Mouse (Mus musculus) right cerebral cortex, postnatal 36 days (tissue): Measurements from ENCODE around the gene Spns2.

ENCODE experiments used
- DNase-seq, 2 experiments: peaks; one replicate each; pipeline ENCODE4 v3.0.0; 2022; ENCODE audit warnings: low spot score in 2 of 2, mixed read lengths in 1 of 2

Gene Spns2

DNA sequence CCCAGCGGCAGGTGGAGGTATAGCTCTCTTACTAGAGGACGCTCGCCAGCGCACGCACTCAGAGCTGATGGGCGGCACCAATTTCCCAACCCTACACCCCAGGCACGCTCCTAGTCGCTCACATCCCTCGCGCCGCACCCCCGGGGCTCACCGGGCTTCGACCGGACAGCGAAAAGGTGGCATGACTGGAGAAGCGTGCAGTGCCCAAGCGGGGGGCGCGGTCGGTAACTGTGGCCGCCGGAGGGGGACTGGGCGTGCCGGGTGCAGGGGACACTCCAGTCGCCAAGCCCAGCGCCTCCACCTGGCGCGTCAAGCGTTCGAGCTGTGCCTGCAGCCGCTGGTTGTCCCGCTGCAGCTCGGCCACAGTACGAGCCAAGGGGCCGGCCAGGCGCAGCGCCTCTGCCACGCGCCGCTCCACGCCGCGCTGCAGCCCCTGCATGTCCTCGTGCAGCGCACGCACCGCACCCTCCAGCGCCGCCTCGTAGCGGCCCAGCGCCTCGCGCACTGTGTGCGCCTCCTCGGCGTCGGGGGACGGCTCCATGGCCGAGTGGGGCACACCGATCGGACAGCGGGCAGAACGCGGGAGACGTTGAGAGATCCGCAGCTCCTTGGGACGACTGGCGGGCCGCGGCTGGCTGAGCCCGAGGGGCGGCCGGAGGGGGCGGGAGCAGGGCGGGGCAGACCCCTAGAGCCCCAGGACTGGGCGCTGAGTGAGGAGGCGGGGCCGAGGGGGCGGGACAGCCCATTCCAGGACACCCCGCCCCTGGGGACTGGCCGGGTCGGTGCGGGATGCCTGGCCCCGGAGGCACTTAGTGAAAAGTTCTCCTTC lies 78.4 kb downstream of the Spns2 start, which contains the start of gene Smtnl2:
Smtnl2 (minus strand) TSS at position 621 of the 829 bp plus-strand sequence.
- DNase-seq: no peak

DNA sequence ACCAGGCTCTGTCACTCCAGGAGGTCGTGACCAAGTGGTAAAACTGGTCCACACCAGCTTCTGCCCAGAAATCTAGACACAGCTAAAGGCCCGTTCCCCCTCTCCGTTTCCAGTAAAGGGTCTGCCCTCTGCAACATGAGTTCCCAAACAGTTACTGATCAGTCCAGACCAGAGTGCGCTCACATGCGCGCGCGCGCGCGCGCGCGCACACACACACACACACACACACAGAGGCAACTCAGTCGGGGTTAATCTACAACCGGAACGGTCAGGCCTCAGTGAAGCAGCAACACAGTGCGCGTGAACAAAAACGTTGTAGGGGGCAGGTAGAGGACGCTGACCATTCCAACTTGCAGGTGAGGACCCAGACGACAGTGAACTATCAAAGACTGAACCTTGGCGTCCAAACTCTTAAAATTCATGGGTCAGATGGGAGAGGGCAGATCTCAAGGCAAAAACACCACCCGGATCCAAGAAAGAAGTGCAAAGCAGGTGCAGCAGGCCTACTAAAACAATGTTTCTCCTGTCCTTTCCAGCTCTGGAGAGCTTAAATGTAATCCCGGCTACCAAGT lies 79.1 kb downstream of the Spns2 start:
- no peak for DNase-seq

DNA sequence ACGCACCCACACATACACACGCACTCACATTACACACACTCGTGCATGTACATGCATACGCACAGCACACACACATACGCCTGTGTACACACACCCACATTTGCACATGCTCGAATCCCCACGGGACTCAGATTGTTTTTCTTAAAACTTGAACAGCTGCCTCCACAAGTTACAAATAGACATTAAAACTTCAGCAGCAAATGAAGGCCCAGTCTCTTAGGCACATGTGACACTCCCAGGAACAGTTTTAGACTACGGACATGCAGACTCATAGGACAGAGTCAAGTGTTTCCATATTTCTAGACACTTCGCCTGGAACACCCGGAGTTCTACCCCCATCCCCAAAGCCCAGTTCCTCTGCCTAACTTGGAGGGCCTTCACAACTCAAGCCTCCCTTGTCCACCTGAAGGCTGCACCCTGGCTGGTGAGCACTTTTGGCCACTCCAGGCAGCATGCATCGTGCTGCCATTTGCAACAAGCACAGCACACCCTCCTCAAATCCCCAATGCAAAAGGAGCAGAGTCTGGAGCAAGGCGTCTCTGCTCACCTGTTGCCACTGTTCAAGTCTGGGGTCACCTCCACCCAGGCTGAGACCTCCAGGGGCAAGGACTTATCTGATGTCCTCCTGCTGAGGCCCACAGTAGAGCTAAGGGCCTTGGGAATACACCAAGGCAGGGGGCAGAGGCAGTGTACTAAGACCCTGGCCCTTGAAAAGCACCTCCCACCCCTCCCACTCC lies 79.9 kb downstream of the Spns2 start:
- DNase-seq: no peak

DNA sequence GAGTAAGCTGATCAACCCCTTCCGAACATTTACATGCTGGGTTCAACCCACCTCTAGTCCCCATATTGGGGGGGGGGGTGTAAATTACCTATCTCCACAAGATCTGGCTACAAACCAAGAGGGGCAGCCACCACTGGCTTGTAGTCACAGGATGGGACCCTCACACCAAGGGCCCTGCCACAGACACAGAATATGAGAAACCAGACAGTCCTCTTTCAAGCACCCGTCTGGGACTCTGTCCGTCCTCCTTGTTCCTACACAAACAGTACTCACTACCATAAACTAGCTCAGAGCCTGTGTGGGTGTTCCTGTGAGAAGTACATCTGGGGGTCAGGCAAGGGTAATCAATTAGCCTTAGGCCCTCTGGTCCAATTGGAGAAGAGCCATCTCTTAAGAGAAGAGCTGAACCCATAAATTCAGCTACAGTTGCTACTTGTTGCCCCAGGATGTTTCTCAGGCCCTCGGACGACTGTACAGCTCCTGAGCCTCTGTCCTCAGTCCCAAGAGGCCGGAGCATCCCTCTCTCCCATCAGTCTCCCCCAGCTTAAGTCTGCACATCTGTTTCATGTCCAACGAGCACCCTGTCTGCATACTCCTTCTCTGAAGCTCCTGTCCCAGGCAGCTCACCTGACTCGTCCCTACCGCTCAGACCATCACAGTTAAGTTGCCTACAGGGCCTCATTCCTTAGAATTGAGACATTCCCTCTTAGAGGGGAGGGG lies 81.1 kb downstream of the Spns2 start:
- DNase-seq: no peak

DNA sequence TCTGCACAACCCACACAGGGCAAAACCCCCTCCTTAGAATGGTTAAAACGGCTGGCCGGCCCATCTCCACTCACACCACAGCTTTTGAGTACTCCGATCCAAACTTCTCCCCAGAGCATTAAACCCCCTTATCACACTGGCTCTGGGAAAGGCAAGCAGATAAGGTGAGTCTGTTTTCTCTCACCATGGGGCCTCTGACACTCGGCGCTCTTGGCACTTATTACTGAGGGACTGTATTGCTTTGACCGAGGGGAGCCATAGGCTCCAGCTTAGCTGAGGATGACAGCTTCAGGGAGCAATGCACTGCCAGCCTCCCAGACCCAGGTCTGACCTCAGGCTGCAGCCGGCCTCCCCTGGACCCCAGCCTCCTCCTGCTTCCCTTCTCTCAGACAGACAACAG lies 82.1 kb downstream of the Spns2 start:
- no peak for DNase-seq

DNA sequence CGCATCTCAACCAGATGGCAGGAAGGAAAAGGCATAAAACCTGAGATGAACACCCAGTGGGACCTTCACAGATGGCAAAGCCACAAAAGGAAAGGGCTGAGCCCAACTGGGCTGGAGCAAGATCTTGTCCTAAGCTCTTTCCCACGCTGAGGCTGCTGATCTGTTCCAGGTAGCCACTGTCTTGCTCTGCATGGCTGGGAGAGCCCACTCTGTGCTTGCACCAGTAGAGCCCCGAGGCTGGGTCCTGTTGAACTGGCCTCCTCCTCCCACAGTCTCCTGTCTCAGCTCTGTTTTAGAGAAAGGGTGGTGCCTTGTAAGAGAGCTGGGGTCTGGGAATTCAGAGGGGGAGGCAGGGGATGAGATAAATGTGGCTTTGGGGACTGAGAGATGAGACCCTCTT lies 82.6 kb downstream of the Spns2 start:
- no peak for DNase-seq

DNA sequence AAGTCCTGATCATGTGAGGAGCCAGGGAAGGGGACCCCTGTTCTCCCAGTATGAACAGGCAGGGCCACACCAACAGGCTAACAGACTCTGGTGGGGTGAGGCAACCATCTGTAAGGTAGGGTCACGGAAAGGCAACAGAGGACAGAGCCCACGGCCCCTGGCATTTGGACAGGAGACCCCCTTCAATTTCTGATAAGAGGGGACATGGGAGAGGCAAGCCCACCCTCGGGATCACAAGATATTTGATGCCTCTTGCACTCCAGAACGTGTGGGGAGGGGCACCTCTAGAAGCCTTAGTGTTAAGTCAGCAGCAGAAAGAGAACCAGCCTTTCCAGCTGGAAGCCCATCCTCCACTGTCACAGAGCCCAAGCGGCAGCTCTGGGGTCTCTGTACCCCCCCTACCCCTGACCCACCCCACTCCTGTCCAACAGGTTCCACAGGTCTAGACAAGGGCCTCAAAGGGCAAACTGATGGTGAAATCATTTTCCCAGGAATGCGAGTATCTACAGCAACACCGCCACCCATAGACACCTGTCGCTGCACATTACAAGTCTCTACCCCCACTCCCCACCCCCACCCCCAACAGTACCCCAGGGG lies 83.5 kb downstream of the Spns2 start:
- no peak for DNase-seq

DNA sequence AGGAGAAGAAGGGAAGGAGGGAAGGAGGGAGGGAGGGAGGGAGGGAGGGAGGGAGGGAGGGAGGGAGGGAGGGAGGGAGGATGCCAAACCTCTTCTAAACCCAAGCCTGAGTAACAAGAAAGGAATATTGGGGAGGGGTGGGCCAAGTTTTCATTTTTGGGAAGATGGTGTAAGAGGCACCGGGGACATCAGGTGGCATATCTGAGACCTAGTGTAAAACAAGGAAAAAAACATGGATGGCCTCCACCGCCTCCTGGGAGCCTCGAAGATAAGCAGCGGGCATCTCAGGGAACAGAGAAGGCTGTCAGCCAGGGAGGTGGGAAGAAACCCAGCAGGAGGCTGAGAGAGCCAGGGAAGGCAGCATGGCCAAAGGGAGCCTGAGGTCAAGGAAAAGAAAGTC lies 84.2 kb downstream of the Spns2 start:
- DNase-seq: no peak

DNA sequence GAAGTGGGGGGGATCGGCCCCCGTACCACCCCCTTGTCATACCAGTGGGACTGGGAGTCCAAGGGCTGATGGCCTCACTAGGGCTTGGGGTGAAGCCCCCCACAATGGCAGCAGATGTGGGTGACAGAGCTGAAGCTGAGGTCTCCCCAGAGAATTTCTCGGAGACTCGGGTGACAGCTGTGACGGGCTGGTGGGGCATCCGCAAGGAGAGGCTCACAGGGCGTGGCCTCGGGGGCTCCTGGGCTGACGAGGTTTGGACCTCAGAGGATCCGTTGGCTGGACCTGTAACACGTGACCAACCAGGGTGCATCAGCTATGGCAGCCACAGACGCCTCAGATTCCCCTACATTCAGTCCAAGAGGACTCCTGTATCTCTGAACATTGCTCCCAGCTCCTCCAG lies 86.7 kb downstream of the Spns2 start:
- DNase-seq: no peak

DNA sequence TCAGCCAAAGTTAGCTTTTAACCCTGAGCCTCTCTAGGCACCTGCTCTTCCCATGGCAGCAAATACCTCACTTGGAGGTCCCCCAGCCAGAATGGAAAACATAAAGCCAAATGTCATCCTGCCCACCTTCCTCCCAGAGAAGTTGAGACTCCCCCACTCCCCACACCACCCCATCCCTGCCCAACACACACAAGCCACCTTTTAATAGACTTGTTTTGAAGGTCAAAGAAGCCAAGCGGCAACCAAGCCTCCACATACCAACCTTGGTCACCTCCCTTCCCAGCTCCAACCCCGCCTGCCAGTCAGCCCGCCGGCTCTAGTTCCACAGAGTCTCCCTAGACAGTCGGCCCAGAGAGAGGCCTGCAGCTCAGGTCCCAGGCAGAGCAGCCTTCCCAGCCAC lies 87.7 kb downstream of the Spns2 start:
- DNase-seq: no peak
